Mouse (Mus musculus) retina, embryonic 14.5 days (tissue): Measurements from ENCODE around the gene Gtsf1.
A peak's percentile ranks its signal among the peaks of the same experiment; 100 is the strongest.

Experiments
- DNase-seq: peaks from one replicate; pipeline ENCODE4 v3.0.0-alpha.2; 2015; ENCODE audit warnings: low spot score

The Gtsf1 gene

DNA sequence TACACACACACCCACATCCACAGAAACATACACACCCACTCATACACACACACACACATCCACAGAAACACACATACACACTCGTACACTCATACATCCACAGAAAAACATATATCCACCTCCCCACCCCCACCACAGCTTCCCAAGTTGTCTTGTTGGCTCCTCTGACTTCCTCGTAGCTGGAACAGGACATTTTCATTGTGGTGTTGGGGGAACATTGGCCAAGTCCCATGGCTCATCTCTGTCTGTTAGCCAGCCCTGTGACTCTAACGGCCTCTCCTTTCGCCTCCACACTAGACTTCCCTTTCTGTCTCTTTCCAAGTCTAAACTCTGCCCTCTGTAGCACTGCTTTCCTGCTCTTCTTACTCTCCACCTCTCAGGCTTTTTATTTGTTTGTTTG lies 72.5 kb downstream of the Gtsf1 start:
- DNase-seq: no peak

GRCm38 (mm10) chr15:103356130-103356529 lies 74.1 kb downstream of the Gtsf1 start:
- no peak for DNase-seq

- DNase-seq: no peak
Measured at GRCm38 (mm10) chr15:103355420-103355819, 74.8 kb downstream of the Gtsf1 start.

DNA sequence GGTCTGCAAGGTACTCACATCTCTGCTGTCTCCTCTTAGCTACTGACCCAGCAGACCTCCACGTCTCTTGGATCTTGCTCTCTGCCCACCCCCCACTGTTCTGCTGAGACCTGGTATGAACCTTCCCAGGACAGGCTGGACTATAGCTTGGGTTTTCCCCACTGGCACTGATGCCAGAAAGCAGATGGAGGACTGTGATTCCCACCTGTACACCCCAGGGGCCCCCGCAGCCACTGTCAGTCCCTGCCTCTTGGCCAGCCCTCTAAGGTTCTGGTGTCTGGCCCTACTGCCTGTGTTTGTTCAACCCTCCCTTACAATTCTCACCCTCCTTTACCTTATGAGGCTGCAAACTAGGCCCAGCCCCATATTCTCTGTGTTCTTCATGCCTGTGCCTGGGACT lies 75.6 kb downstream of the Gtsf1 start:
- no peak for DNase-seq

DNA sequence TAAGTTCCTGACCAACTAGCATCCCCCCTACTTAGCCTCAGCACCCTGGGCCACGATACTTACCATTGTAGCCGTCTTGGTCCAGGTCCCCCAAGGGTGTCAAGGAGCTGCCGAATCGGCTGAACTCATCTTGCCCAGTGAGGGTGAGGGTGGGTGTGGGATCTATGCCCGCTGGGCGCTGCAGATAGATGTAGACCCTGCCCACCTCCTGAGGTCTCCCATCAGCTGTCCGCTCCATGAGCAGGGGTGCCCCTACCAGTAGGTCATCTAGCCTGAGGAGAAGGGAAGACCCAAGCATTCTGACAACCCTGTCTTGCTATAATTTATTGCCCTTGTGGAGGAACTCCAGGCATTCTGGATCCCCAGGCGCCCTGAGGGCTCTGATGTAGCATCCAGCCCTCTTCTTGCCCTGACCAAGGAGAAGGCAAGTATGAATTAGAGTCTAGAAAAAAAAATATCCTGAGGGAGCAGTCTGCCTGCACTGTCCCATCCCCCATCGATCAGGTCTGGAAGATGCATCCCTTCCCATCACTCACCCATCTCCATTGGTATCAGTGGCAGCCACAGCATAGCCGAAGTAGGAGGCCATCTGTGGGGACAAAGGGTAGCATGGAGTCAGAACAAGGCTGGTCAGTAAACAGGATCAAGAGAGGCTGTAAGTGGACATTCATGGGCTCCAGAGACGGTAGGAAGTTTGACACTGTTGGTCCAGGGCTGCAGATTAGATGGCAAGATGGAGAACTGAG lies 76.6 kb downstream of the Gtsf1 start:
- DNase-seq: no peak

- peak; percentile 86 for DNase-seq
Measured at GRCm38 (mm10) chr15:103352856-103353255, 77.4 kb downstream of the Gtsf1 start.
